Mouse (Mus musculus): ENCODE measurements around the gene Gm37240.
"Not testable (repeated sequence)": the region's sequence is repeated elsewhere in the genome, so short reads cannot be mapped to it uniquely, and the experiment has no call there.

Gene Gm37240

GRCm38 (mm10) chr3:84665255-84666073, 1221.9 kb downstream of the Gm37240 start:
- DNase-seq (ENCODE audit: low spot score): peak; percentile 44

DNA sequence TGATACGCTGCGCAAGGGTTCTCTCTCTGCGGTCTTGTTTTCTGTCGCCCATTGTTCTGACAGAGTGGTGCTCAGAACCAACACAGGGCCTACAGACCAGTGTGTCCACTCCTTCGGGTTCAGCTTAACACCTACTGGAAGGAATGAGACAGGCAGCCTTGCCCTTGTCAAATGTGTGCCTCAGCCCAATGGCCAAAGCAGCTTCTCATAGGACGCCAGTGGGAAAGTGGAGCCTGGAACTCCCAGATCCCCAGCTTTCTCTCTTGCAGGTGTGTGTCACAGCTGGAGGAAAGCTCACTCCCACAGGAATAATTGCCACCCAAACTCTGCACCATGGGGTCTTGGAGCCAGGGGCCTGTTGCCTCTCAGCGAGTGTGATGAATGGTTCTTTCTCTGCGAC, 1222.6 kb downstream of the Gm37240 start:
- DNase-seq (ENCODE audit: low spot score): no peak

GRCm38 (mm10) chr3:84663858-84664257, 1223.5 kb downstream of the Gm37240 start:
- no peak for DNase-seq (ENCODE audit: low spot score)

DNA sequence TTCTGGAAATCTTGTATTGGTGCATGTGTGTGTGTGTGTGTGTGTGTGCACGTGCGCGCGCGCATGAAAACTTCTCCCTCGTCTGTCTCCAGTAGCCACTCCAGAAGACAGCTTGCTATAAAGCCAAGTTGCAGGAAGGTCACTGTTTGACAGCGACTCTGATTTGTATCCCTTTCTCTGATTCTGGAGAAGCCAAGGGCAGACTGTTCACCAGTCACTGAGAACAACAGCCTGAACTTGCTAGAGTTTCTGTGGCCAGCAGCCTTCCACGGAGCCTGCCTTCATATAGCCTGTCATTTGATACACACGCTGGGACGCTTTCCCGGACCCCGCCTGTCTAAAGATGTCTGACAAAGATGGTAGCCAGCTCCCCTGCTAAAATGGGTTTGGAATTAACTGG, 1224.2 kb downstream of the Gm37240 start:
- no peak for DNase-seq (ENCODE audit: low spot score)

- no peak for DNase-seq (ENCODE audit: low spot score)
Measured at GRCm38 (mm10) chr3:84660380-84660779, 1226.9 kb downstream of the Gm37240 start.

DNA sequence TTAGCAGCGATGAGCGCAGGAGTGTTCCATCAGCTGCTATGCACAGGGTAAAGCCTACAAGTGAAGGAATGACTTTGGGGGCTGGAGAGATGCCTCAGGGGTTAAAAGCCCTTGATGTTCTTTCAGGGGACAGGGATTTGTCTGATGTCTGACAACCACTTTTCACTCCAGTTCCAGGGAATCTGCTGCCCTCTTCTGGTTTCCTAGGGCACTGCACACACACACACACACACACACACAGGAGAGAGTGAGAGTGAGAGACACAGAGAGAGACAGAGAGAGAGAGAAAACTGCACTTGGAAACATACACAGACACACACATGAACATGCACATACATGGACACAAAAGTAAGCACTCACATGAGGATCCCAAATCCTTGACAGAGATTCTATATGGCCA, 1228.4 kb downstream of the Gm37240 start:
- DNase-seq (ENCODE audit: low spot score): no peak

- no peak for DNase-seq (ENCODE audit: low spot score)
Measured at GRCm38 (mm10) chr3:84658017-84658416, 1229.3 kb downstream of the Gm37240 start.

- DNase-seq (ENCODE audit: low spot score): no peak
Measured at GRCm38 (mm10) chr3:84657240-84657639, 1230.1 kb downstream of the Gm37240 start.

- not testable (repeated sequence) for DNase-seq (ENCODE audit: low spot score)
Measured at GRCm38 (mm10) chr3:84655785-84656150, 1231.5 kb downstream of the Gm37240 start.

- peak; percentile 23 for DNase-seq (ENCODE audit: low spot score)
Measured at GRCm38 (mm10) chr3:84654900-84655784, 1232.2 kb downstream of the Gm37240 start.

DNA sequence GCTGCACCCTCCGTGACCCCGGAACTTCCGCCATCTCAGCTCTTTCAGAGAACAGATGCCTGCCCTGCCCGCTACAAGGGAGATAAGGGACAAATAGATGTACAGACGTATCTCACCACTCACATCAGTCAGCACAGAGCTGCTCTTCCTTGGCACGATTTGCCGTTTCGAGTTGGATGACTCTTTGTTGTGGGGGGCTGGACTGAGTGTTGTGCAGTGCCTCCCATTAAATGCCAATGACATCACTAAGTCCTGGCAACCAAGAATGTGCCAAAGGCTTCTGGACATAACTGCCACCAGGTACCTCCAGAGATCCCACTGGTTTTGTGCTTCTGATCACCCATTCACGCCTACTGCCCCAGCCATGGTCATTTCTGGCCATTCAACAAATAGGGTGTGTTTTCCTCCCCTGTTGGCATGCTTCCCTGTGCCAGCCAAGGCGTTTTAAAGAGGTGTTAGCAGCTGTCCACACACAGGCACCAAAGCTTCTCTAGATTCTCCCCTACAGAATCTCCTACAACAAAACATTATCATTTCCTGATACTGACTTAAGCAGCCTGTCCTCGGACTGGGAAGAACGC, 1233.0 kb downstream of the Gm37240 start:
- peak; percentile 8 for DNase-seq (ENCODE audit: low spot score)

DNA sequence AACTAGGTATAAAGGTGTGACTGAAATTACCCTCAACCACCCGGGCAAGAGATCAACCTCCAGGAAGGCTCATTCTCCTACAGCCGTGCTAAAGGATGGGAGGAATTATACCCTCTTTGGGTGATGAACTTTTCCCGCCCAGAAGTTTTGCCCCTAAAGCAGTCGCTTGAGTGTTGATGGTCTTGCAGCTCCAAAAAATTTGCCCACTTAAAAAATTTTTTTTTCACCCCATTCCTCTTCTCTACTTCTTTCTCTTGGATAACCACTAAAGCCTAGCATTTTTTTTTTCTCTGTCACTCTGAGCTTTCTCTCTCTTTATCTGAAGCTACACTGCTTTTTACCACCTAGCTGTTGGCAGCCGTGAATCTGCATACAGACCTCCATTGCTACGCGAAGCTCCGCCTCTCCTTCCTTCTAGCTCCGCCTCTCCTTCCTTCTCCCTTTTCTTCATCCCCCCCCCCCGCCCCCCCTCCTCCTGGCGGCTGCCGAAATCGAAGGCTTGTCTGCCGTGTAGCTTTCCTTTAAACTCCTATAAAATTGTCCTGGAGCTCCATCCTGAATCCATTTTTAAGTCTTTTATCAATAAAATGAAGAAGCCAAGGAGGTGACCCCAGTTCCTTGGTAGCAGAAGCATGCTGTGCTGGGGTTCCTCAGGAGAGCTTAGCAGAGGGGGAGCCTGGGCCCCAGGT, 1233.6 kb downstream of the Gm37240 start:
- peak; percentile 20 for DNase-seq (ENCODE audit: low spot score)

GRCm38 (mm10) chr3:84652643-84653556, 1234.4 kb downstream of the Gm37240 start:
- no peak for DNase-seq (ENCODE audit: low spot score)

GRCm38 (mm10) chr3:84649578-84650327, 1237.6 kb downstream of the Gm37240 start:
- no peak for DNase-seq (ENCODE audit: low spot score)

- not testable (repeated sequence) for DNase-seq (ENCODE audit: low spot score)
Measured at GRCm38 (mm10) chr3:84648069-84648468, 1239.2 kb downstream of the Gm37240 start.

DNA sequence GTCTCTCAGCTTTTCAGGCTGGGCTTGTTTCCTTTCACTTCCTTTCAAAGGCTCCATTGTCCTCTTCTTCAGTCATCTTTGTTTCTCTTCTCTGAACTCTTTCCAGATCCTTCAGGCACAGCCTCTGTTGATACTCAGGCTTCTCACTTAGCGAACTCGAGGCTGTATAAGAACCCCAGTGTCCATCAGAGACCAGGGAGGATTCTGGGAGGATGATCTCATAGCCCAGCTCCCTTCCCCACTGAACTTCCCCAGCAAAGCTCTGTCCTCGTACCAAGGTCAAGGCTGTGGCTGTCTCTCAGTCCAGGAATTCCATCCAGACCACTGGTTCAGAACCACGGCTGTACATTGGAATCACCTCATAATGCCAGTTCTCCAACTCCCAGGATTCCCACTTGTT, 1239.7 kb downstream of the Gm37240 start:
- peak; percentile 9 for DNase-seq (ENCODE audit: low spot score)

DNA sequence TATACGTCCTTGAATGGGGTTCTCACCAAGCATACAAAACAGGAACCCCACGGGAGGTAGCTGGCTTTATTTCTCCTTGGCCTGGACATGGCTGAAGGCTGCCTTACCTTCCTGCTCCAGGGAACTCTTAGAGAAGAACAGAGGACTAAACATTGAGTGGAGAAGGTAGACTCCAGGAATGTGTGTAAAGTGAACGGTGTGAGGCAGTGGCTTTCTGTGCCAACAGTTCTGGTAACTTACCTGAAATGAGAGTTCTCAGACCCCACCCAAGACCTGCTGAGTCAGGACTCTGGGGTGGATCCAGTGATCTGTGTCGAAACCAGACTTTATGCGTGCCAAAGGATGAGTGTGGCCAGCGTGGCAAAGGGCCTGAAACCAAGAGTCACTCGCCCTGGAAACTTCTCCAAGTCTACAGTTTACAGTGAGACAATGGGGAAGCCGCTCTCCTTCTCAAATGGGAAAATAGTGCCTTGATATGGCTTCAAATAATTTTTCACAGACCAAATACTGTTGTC, 1240.9 kb downstream of the Gm37240 start:
- DNase-seq (ENCODE audit: low spot score): no peak

DNA sequence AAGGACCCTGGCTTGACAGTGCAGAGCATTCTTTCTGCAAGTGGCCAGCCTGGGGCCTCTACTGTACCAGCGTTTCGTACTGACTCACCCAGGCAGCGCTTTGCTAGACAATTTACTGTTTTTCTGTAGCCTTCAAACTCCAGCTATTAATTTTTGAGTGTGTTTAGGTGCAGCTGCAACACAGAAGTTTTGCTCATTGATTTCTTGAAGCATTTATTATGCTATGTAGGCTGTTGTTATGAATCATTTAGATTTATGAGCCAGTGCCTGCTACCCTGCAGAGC, 1241.4 kb downstream of the Gm37240 start:
- DNase-seq (ENCODE audit: low spot score): no peak

DNA sequence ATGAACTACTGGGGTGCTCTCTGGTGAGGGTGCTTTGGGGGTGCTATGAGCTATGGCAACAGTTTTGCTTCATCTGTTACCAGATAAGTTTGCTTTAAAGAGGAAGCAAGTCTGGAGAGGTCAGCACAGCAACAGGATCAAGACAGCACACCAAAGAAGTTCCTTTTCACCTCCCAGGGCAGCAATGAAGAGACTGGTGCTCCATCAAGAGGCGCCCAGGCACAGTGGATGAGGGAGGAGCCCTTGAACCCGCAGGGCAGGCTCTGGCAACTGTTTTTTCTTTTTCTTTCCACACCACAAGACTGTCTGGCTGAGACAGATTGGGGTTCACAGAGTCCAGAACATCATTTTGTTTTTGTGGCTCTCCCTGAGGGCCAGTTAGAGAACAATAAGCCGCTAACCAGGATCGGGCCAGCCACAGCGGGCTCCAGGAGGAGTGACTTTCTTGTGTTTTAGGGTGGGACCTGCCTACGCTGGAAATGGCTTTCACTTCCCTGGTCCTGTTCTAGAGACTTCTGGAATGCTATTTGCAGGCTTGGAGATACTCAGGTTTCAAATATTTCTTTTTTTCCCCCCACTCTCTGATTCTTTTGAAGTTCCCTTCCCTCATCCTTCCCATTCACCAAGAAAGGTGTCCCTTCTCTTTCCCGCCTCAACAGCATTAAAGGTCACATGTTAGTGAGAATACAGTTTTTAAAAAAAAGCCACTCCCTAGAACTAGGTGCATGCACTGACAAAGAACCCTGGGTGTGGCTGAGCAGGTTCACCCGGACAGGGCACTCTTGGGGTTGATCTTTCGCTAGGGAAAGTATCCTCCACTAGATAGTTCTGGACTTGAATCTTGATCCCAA, 1241.9 kb downstream of the Gm37240 start:
- no peak for DNase-seq (ENCODE audit: low spot score)

All from retina, embryonic 14.5 days (tissue).